Mouse (Mus musculus) heart, postnatal 0 days (tissue): ENCODE measurements at regions not wholly inside any gene's neighbourhood (a gene's known extent, or its start where the extent isn't known, plus 50 kb on each side); places are given as distances from the start of the nearest gene placed in this dataset.

Source experiments
- CTCF ChIP-seq: IDR thresholded peaks from 2 replicates; pipeline ENCODE4 v1.5.1; 2016; ENCODE audit warnings: antibody characterized with exemption, control low read depth, low read depth
- EP300 ChIP-seq: IDR thresholded peaks from 2 replicates; pipeline ENCODE4 v1.6.1; 2016; ENCODE audit warnings: antibody characterized with exemption, low read depth

GRCm38 (mm10) chr4:125201638-125202325 lies 74.1 kb upstream of the Zc3h12a start:
- TF ChIP-seq CTCF (no peak), EP300 (no peak)
